Mouse (Mus musculus): ENCODE results near the gene Swi5.

- TF ChIP-seq CTCF (IDR thresholded peaks at IDR 0.05; ENCODE audit: extremely low read depth, insufficient read length, insufficient replicate concordance, low read depth, low read length) (no peak), POLR2A (IDR thresholded peaks at IDR 0.05; ENCODE audit: low read depth, low read length) (no peak)
Measured at GRCm38 (mm10) chr2:32307247-32307798, 19.4 kb upstream of the Swi5 start.

Measured in small intestine, adult 2 months (tissue).